In genomic region chr12:80673170-80673569, GRCm38 (mm10) we compare ENCODE assay signal across 9 mouse cellular contexts. TPM values are rescaled to one million over a fixed set of nuclear protein-coding genes. Genes with fewer than 3 reads are reported as not detected.
DNase-seq lines count a peak whose midpoint lies in the region; ATAC-seq and TF ChIP-seq lines count a peak whose summit lies in the region.
"Had no signal": no experiment of that assay in that cellular context is flagged by ENCODE, and none has a peak within 500 bp of the region (broad histone marks: within the 10 kb centered on the region; RNA-seq: fewer than 3 reads in every experiment).

No protein-coding gene starts in this region.

- peak; percentile 81 to 96 (median 85) for TF ChIP-seq CTCF in MEL (IDR thresholded peaks at IDR 0.05 in 2 of 3, conservative IDR thresholded peaks at IDR 0.05 in 1 of 3; ENCODE audit: control insufficient read depth in 1 of 3, insufficient read depth in 1 of 3, low read depth in 2 of 3, low read length in 3 of 3, poor library complexity in 1 of 3, severe bottlenecking in 1 of 3)

- H3K4me2 ChIP-seq in hindbrain, embryonic 13.5 days, result no peak overlapping the region
- H3K4me2 ChIP-seq: neural tube, embryonic 12.5 days had no signal

- no peak overlapping the region for H3K9ac ChIP-seq in hindbrain, embryonic 13.5 days
- H3K9ac ChIP-seq in MEL (ENCODE audit: control insufficient read depth, low read depth, low read length, poor library complexity, severe bottlenecking), result no peak overlapping the region
- H3K9ac ChIP-seq: neural tube, embryonic 12.5 days had no signal

- no peaks in the 10 kb centered on the region for H3K79me2 ChIP-seq in MEL (ENCODE audit: control insufficient read depth, insufficient read depth, low read length, poor library complexity)

- H3K27ac ChIP-seq in hindbrain, embryonic 10.5 days, result no peak overlapping the region
- H3K27ac ChIP-seq in hindbrain, embryonic 13.5 days, result no peak overlapping the region
- no peak overlapping the region for H3K27ac ChIP-seq in MEL (ENCODE audit: control insufficient read depth, low read depth, low read length)
- H3K27ac ChIP-seq: neural tube, embryonic 12.5 days had no signal

- no peaks in the 10 kb centered on the region for H3K4me1 ChIP-seq in hindbrain, embryonic 10.5 days (replicated peaks)
- no peaks in the 10 kb centered on the region for H3K4me1 ChIP-seq in hindbrain, embryonic 13.5 days (replicated peaks)
- H3K4me1 ChIP-seq in MEL (ENCODE audit: control insufficient read depth in 1 of 2, insufficient read depth in 2 of 2, low read length in 2 of 2), result peaks cover 0 to under 1% of the 10 kb centered on the region in 2 experiments; a peak in 1 of 4 replicates
- H3K4me1 ChIP-seq: neural tube, embryonic 12.5 days had no signal

- peaks cover 65% of the 10 kb centered on the region for H3K36me3 ChIP-seq in hindbrain, embryonic 10.5 days
- peaks cover 49% of the 10 kb centered on the region for H3K36me3 ChIP-seq in hindbrain, embryonic 13.5 days
- peaks cover 0 to 2% of the 10 kb centered on the region in 2 experiments; a peak in 2 of 4 replicates for H3K36me3 ChIP-seq in MEL (ENCODE audit: control insufficient read depth in 1 of 2, insufficient read depth in 2 of 2, low read length in 2 of 2)

- 20% methylated on average over 3 of the region's 3 CpGs for WGBS in hindbrain, embryonic 10.5 days
- WGBS in hindbrain, embryonic 13.5 days, result 23% methylated on average over 3 of the region's 3 CpGs

- peak; percentile 40 for TF ChIP-seq RAD21 in MEL (IDR thresholded peaks at IDR 0.05; ENCODE audit: low read depth, low read length)

- no peak for TF ChIP-seq POLR2A in MEL (IDR thresholded peaks at IDR 0.05; ENCODE audit: control insufficient read depth in 1 of 2, insufficient read depth in 1 of 2, low read depth in 1 of 2, low read length in 2 of 2, poor library complexity in 1 of 2)

- DNase-seq in hindbrain, embryonic 10.5 days (ENCODE audit: low spot score), result peak; percentile 38
- DNase-seq in MEL (ENCODE audit: low read depth, low spot score), result peak; percentile 79
- DNase-seq in cerebellum, adult 9-10 months, result peak; percentile 65
- peak; percentile 68 for DNase-seq in heart, postnatal 4 days
- DNase-seq in left cerebral cortex, postnatal 10 days (ENCODE audit: extremely low spot score in 1 of 2, low spot score in 2 of 2), result peak; percentile 41 to 45
- peak; percentile 53 for DNase-seq in mesoderm, embryonic 11.5 days (ENCODE audit: low read depth, low spot score)
- peak; percentile 27 to 39 for DNase-seq in thymus, postnatal 36 days

- TF ChIP-seq EP300 in MEL (IDR thresholded peaks at IDR 0.05; ENCODE audit: low read depth in 1 of 2, low read length in 2 of 2), result no peak

- H3K4me3 ChIP-seq in hindbrain, embryonic 10.5 days, result no peak overlapping the region
- H3K4me3 ChIP-seq in hindbrain, embryonic 13.5 days, result no peak overlapping the region
- H3K4me3 ChIP-seq in MEL (ENCODE audit: control insufficient read depth in 1 of 2, insufficient read depth in 1 of 2, low read depth in 2 of 2, low read length in 2 of 2), result no peak overlapping the region
- H3K4me3 ChIP-seq: neural tube, embryonic 12.5 days had no signal

- no peaks in the 10 kb centered on the region for H3K27me3 ChIP-seq in hindbrain, embryonic 10.5 days (ENCODE audit: insufficient read depth, poor library complexity, severe bottlenecking)
- no peaks in the 10 kb centered on the region for H3K27me3 ChIP-seq in hindbrain, embryonic 13.5 days
- H3K27me3 ChIP-seq in MEL (ENCODE audit: control insufficient read depth in 1 of 2, insufficient read depth in 2 of 2, low read length in 2 of 2), result no peaks in the 10 kb centered on the region
- H3K27me3 ChIP-seq: neural tube, embryonic 12.5 days had no signal

- no peak for ATAC-seq in hindbrain, embryonic 13.5 days (ENCODE audit: low FRiP score)

- no peaks in the 10 kb centered on the region for H3K9me3 ChIP-seq in hindbrain, embryonic 10.5 days
- H3K9me3 ChIP-seq in hindbrain, embryonic 13.5 days, result no peaks in the 10 kb centered on the region
- no peaks in the 10 kb centered on the region for H3K9me3 ChIP-seq in MEL (replicated peaks; ENCODE audit: insufficient read depth, low read length)
- H3K9me3 ChIP-seq: neural tube, embryonic 12.5 days had no signal

- intact Hi-C loops in left cerebral cortex, postnatal 10 days (cut with DNase I), result loop anchor here (5.0 kb wide), 1 partner anchor 176 kb away; no protein-coding TSS in a partner anchor

TF ChIP-seq in MEL, 35 proteins besides CTCF, POLR2A, EP300 and RAD21:
- TF ChIP-seq GATA1 (IDR thresholded peaks at IDR 0.05; ENCODE audit: low read depth, low read length) (no peak), SMC3 (IDR thresholded peaks at IDR 0.05; ENCODE audit: low read depth, low read length) (peak; percentile 59)

RNA-seq across cellular contexts. Expression of gene Plekhd1, which starts 19.2 kb away (rescaled TPM):
- 0.80 and 1.5 TPM in 2 replicates for polyA plus RNA-seq in hindbrain, embryonic 10.5 days (2016; fragmentation: Nextera tagmentation; extraction: Ambion mirVana)
- 3.1 and 3.2 TPM in 2 replicates for polyA plus RNA-seq in hindbrain, embryonic 13.5 days (2015; fragmentation: Nextera tagmentation; extraction: Ambion mirVana)
- not detected in 2 replicates for total RNA-seq in MEL (2012; rRNA removed)
- under 1 TPM in 1 of 2 experiments, not detected in 1; 0.04 TPM for polyA plus RNA-seq in MEL (2012; ENCODE audit: insufficient read depth in 1 of 2, insufficient read length in 2 of 2, low read depth in 1 of 2, low replicate concordance in 2 of 2, missing spikeins in 1 of 2)
- total RNA-seq in heart, postnatal 4 days (2021), result 1 to 10 TPM in 1 of 2 experiments, under 1 TPM in 1; 0.29 to 1.1 TPM
- 1 to 10 TPM; 1.9 to 2.1 TPM for total RNA-seq in left cerebral cortex, postnatal 10 days (2021)

RNA-seq across cellular contexts. Expression of gene Erh, which starts 29.0 kb away (rescaled TPM):
- 467 and 523 TPM in 2 replicates for polyA plus RNA-seq in hindbrain, embryonic 10.5 days (2016; fragmentation: Nextera tagmentation; extraction: Ambion mirVana)
- polyA plus RNA-seq in hindbrain, embryonic 13.5 days (2015; fragmentation: Nextera tagmentation; extraction: Ambion mirVana), result 329 and 335 TPM in 2 replicates
- 343 and 401 TPM in 2 replicates for total RNA-seq in MEL (2012; rRNA removed)
- 100 to 1,000 TPM in 1 of 2 experiments, not detected in 1; 299 TPM for polyA plus RNA-seq in MEL (2012; ENCODE audit: insufficient read depth in 1 of 2, insufficient read length in 2 of 2, low read depth in 1 of 2, low replicate concordance in 2 of 2, missing spikeins in 1 of 2)
- 10 to 100 TPM; 78.2 to 86.6 TPM for total RNA-seq in heart, postnatal 4 days (2021)
- total RNA-seq in left cerebral cortex, postnatal 10 days (2021), result 10 to 100 TPM; 63.8 to 67.9 TPM

RNA-seq across cellular contexts. Expression of gene Slc39a9, which starts 29.5 kb away (rescaled TPM):
- 24.4 and 26.0 TPM in 2 replicates for polyA plus RNA-seq in hindbrain, embryonic 10.5 days (2016; fragmentation: Nextera tagmentation; extraction: Ambion mirVana)
- polyA plus RNA-seq in hindbrain, embryonic 13.5 days (2015; fragmentation: Nextera tagmentation; extraction: Ambion mirVana), result 23.6 TPM in 2 replicates
- total RNA-seq in MEL (2012; rRNA removed), result 12.3 and 13.1 TPM in 2 replicates
- polyA plus RNA-seq in MEL (2012; ENCODE audit: insufficient read depth in 1 of 2, insufficient read length in 2 of 2, low read depth in 1 of 2, low replicate concordance in 2 of 2, missing spikeins in 1 of 2), result 10 to 100 TPM in 1 of 2 experiments, not detected in 1; 34.4 TPM
- 10 to 100 TPM; 25.0 to 28.8 TPM for total RNA-seq in heart, postnatal 4 days (2021)
- total RNA-seq in left cerebral cortex, postnatal 10 days (2021), result 10 to 100 TPM; 42.0 to 42.2 TPM
